Mouse (Mus musculus): Measurements from ENCODE around the gene Eif4a1. TPM values are rescaled to one million over a fixed set of nuclear protein-coding genes. Genes with fewer than 3 reads are reported as not detected.
A peak's percentile ranks its signal among the peaks of the same experiment; 100 is the strongest.

Gene Eif4a1
- polyA plus RNA-seq, 1 experiment from 2014 or later = 291 TPM

DNA sequence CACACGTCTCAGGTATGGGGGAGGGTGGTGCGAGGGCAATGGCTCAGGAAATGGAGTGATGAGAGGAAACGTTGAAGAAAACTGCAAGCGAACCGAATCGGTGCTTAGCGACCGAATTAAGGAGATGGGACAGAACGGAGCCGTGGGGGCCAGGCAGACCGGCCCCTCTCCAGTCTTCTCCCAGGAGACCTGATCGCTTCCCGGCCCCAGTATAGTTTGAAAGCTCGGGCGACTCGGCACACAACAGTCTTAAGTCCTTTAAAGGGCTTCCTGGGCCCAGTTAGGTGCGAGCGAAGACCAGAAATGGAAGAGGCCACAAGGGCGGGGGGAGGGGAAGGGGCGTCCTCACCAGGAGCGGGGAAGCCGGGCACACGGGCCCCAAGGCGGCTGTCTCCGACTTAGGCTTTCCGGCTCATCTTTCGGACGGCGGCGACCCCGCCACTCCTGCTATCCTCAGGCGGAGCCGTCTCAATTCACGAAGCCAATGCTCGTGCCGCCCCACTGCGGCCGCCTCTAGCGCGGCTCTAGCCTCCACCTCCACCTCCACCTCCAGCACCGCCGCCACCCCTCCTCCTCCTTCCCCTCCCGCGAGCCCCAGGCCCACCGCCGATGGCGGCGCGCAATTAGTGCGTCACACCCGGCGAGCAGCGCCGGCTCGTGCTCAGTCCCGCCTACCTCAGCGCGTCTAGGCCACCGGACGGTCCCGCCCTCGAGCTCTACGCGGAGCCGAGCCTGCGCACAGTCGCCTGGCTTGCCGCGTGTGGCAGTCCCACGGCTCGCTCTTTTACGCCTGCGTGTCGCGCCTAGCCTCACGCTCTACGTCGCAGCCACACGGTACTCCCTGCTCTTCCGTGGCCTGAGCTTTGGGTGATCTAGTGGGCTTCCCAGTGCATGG is 9.3 kb upstream of the Eif4a1 start, which contains the start of gene Senp3:
Gene Senp3, minus strand, starts transcription at position 771 of the 895 bp plus-strand sequence.
- Histone ChIP-seq H3K27me3 (replicated peaks; ENCODE audit: control insufficient read depth, insufficient read depth, low read length) (no peaks in the 10 kb centered on the region), H3K4me3 (ENCODE audit: low read depth, low read length) (peak within 1 kb of the TSS; percentile 92), H3K9me3 (ENCODE audit: control insufficient read depth) (no peaks in the 10 kb centered on the region), H3K27ac (ENCODE audit: low read depth, low read length) (peak within 1 kb of the TSS; percentile 91), H3K36me3 (ENCODE audit: control insufficient read depth, insufficient read depth) (peaks cover 22% of the 10 kb centered on the region), H3K4me1 (replicated peaks; ENCODE audit: control insufficient read depth, insufficient read depth, low read length) (peaks cover 12% of the 10 kb centered on the region), H3K9ac (ENCODE audit: low read depth, low read length) (peak within 1 kb of the TSS; percentile 82), H3K4me2 (replicated peaks; ENCODE audit: low read depth) (peak within 1 kb of the TSS; percentile 82)
- under 1% methylated on average over 77 of the region's 80 CpGs for WGBS
- ATAC-seq = peak; percentile 88
- no peak for TF ChIP-seq CTCF (IDR thresholded peaks at IDR 0.05; ENCODE audit: low read depth)

DNA sequence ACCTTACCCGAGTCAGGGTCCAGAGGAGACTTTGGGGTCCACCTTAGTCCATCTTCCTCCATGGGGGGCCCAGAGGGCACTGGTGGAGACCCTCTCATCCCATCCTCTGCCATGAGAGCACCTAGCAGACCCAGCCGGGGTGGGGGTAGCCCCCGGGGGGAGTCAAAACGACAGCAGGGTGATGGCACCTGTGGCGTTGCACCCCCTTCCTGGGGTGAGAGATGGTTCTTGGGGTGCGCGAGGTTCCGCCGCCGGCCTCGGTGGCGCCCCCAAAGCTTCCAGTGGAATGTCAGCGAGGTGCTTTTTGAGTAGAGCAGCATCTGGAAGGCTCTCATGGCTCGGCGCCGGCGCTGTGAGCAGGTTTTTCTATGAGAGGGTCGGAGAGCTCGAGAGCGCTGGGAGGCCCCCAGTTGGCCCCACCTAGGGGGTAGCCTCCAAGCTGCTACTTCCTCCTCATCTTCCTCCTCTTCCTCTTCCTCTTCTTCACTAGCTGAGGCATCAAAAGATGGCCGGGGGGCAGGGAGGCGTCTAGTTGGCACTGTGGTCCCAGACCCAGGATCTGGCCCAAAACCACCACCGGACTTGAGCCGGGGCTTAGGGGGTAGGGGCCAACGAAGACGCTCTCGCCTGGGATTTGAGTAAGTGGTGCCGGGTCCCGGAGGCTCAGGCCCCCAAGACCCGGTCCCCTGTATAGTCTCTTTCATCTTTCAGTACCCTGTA is 8.1 kb upstream of the Eif4a1 start:
- 89% methylated on average over 30 of the region's 30 CpGs for WGBS
- no peak for TF ChIP-seq CTCF (IDR thresholded peaks at IDR 0.05; ENCODE audit: low read depth)
- H3K9ac ChIP-seq (ENCODE audit: low read depth, low read length) = no peak overlapping the region; the same call in 1 of the 2 replicates

DNA sequence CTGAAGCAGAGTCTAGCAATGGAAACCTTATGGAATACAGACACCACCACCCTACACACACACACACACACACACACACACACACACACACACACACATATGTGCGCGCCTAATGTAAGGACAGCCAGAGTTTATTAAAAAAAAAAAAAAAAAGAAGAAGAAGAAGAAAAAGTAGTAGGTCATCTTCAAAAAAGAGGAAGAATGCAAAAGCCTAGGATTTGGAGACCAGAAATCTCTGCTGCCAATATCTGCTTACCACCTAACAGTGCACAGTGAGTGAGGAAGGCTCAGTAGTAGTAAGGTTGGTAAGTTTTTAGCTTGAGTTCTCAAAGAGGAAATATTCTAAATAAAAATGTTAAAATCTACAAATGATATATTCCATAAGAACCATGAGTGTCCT is 6.9 kb upstream of the Eif4a1 start:
- no peak for TF ChIP-seq CTCF (IDR thresholded peaks at IDR 0.05; ENCODE audit: low read depth)
- no peak overlapping the region for H3K9ac ChIP-seq (ENCODE audit: low read depth, low read length)
- H3K27ac ChIP-seq (ENCODE audit: low read depth, low read length) = no peak overlapping the region
- no peak overlapping the region for H3K4me3 ChIP-seq (ENCODE audit: low read depth, low read length)
- no peaks in the 10 kb centered on the region for H3K9me3 ChIP-seq (ENCODE audit: control insufficient read depth)
- peaks cover 46% of the 10 kb centered on the region for H3K36me3 ChIP-seq (ENCODE audit: control insufficient read depth, insufficient read depth)
- 0 out of 2 replicates have a peak, but pooled peaks cover 3% of the 10 kb centered on the region for H3K4me1 ChIP-seq (replicated peaks; ENCODE audit: control insufficient read depth, insufficient read depth, low read length)
- no peaks in the 10 kb centered on the region for H3K27me3 ChIP-seq (replicated peaks; ENCODE audit: control insufficient read depth, insufficient read depth, low read length)
- no peak for ATAC-seq
- H3K4me2 ChIP-seq (replicated peaks; ENCODE audit: low read depth) = no peak overlapping the region
- 90% methylated on average over 2 of the region's 2 CpGs for WGBS

More for the DNA sequence above, 8.1 kb upstream of the Eif4a1 start:
- Histone ChIP-seq H3K4me3 (ENCODE audit: low read depth, low read length) (peak overlapping the region; percentile 92; the same call in 1 of the 2 replicates), H3K27ac (ENCODE audit: low read depth, low read length) (no peak overlapping the region), H3K9me3 (ENCODE audit: control insufficient read depth) (no peaks in the 10 kb centered on the region), H3K36me3 (ENCODE audit: control insufficient read depth, insufficient read depth) (peaks cover 34% of the 10 kb centered on the region), H3K4me1 (replicated peaks; ENCODE audit: control insufficient read depth, insufficient read depth, low read length) (peaks cover 4% of the 10 kb centered on the region; the same call in 1 of the 2 replicates), H3K27me3 (replicated peaks; ENCODE audit: control insufficient read depth, insufficient read depth, low read length) (no peaks in the 10 kb centered on the region), H3K4me2 (replicated peaks; ENCODE audit: low read depth) (peak overlapping the region; percentile 82)
- no peak for ATAC-seq

- H3K36me3 ChIP-seq (ENCODE audit: control insufficient read depth, insufficient read depth) = peaks cover 70% of the 10 kb centered on the region
- peak; percentile 7; the same call in 1 of the 2 replicates for ATAC-seq
- peaks cover 4% of the 10 kb centered on the region; the same call in 1 of the 2 replicates for H3K4me1 ChIP-seq (replicated peaks; ENCODE audit: control insufficient read depth, insufficient read depth, low read length)
- H3K4me3 ChIP-seq (ENCODE audit: low read depth, low read length) = peak overlapping the region; percentile 99
- peak overlapping the region; percentile 99 for H3K27ac ChIP-seq (ENCODE audit: low read depth, low read length)
- under 1% methylated on average over 43 of the region's 43 CpGs for WGBS
- peak overlapping the region; percentile 73 for H3K4me2 ChIP-seq (replicated peaks; ENCODE audit: low read depth)
- H3K27me3 ChIP-seq (replicated peaks; ENCODE audit: control insufficient read depth, insufficient read depth, low read length) = no peaks in the 10 kb centered on the region
- no peak for TF ChIP-seq CTCF (IDR thresholded peaks at IDR 0.05; ENCODE audit: low read depth)
- H3K9me3 ChIP-seq (ENCODE audit: control insufficient read depth) = no peaks in the 10 kb centered on the region
- peak overlapping the region; percentile 99 for H3K9ac ChIP-seq (ENCODE audit: low read depth, low read length)
These were observed 498 bp downstream of the Eif4a1 start for GRCm38 (mm10) chr11:69671726-69672124.

- Histone ChIP-seq H3K9ac (ENCODE audit: low read depth, low read length) (peak overlapping the region; percentile 99), H3K4me1 (replicated peaks; ENCODE audit: control insufficient read depth, insufficient read depth, low read length) (peaks cover 4% of the 10 kb centered on the region; the same call in 1 of the 2 replicates), H3K27ac (ENCODE audit: low read depth, low read length) (peak overlapping the region; percentile 99), H3K36me3 (ENCODE audit: control insufficient read depth, insufficient read depth) (peaks cover 69% of the 10 kb centered on the region), H3K9me3 (ENCODE audit: control insufficient read depth) (no peaks in the 10 kb centered on the region), H3K4me3 (ENCODE audit: low read depth, low read length) (peak overlapping the region; percentile 99), H3K27me3 (replicated peaks; ENCODE audit: control insufficient read depth, insufficient read depth, low read length) (no peaks in the 10 kb centered on the region), H3K4me2 (replicated peaks; ENCODE audit: low read depth) (peak overlapping the region; percentile 73)
- peak; percentile 42 for TF ChIP-seq CTCF (IDR thresholded peaks at IDR 0.05; ENCODE audit: low read depth)
- WGBS = under 1% methylated on average over 60 of the region's 61 CpGs
- ATAC-seq = peak; percentile 71
These were observed 1.2 kb downstream of the Eif4a1 start for GRCm38 (mm10) chr11:69670786-69671725.
